Mouse (Mus musculus): ENCODE results near the gene Llgl1. TPM values are rescaled to one million over a fixed set of nuclear protein-coding genes. Genes with fewer than 3 reads are reported as not detected.

The Llgl1 gene
- polyA plus RNA-seq, 1 experiment from 2014 or later: 53.8 TPM

DNA sequence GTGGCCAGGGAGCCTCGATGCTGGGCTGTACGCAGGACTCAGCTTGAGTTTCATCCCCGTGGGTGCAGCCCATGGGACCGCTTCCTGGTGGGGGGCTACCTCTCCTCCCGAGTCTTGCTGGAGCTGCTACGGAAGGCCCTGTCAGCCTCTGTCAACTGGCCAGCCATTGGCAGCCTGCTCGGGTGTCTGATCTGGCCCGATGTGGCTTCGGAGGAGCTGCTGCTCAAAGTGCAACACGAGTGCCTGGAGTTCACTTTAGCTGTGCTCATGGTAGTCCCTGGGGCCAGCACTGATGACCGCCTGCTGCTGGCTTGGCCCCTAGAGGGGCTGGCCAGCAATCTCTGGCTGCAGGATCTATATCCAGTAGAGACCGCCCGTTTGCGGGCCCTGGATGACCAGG lies 31.7 kb downstream of the Llgl1 start:
- no peaks in the 10 kb centered on the region for H3K27me3 ChIP-seq (replicated peaks; ENCODE audit: control insufficient read depth, insufficient read depth, low read length)
- H3K36me3 ChIP-seq (ENCODE audit: control insufficient read depth, insufficient read depth, low read length): peaks cover 23% of the 10 kb centered on the region
- H3K9ac ChIP-seq (ENCODE audit: low read length): no peak overlapping the region
- WGBS: 92% methylated on average over 14 of the region's 14 CpGs
- H3K4me2 ChIP-seq (ENCODE audit: low read length): no peak overlapping the region
- no peaks in the 10 kb centered on the region for H3K9me3 ChIP-seq (ENCODE audit: control insufficient read depth, low read length)
- DNase-seq (ENCODE audit: low spot score) (no peak), ATAC-seq (replicated peaks; ENCODE audit: low FRiP score, low TSS enrichment, low read depth) (no peak)
- H3K4me1 ChIP-seq (replicated peaks; ENCODE audit: control insufficient read depth, insufficient read depth, low read length): peaks cover 11% of the 10 kb centered on the region
- no peak overlapping the region; the same call in 1 of the 2 replicates for H3K4me3 ChIP-seq (ENCODE audit: low read depth, low read length)
- no peak overlapping the region for H3K27ac ChIP-seq (ENCODE audit: low read depth)

DNA sequence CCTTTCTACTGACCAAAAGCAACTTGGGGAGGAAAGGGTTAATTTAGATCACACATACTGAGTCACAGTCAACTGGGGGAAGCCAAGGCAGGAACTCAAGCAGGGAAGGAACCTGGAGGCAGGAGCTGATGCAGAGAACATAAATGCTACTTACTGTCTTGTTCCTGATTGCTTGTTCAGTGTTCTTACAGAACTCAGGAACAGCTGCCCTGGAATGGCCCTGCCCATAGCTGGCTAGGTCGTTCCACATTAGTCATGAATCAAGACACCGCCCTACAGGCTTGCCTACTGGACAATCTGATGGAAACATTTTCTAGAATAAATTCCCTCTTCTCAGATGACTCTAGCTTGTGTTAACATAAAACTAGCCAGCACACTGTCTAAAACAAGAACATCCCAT lies 34.7 kb downstream of the Llgl1 start:
- peaks cover 25% of the 10 kb centered on the region for H3K36me3 ChIP-seq (ENCODE audit: control insufficient read depth, insufficient read depth, low read length)
- 75% methylated on average over 2 of the region's 2 CpGs for WGBS

GRCm38 (mm10) chr11:60735191-60735590 lies 35.7 kb downstream of the Llgl1 start:
- 73% methylated on average over 5 of the region's 5 CpGs for WGBS
- no peak for ATAC-seq (replicated peaks; ENCODE audit: low FRiP score, low TSS enrichment, low read depth)
- Histone ChIP-seq H3K9me3 (ENCODE audit: control insufficient read depth, low read length) (no peaks in the 10 kb centered on the region), H3K9ac (ENCODE audit: low read length) (no peak overlapping the region), H3K4me2 (ENCODE audit: low read length) (no peak overlapping the region), H3K4me3 (ENCODE audit: low read depth, low read length) (no peak overlapping the region), H3K36me3 (ENCODE audit: control insufficient read depth, insufficient read depth, low read length) (peaks cover 35% of the 10 kb centered on the region), H3K4me1 (replicated peaks; ENCODE audit: control insufficient read depth, insufficient read depth, low read length) (no peaks in the 10 kb centered on the region), H3K27me3 (replicated peaks; ENCODE audit: control insufficient read depth, insufficient read depth, low read length) (no peaks in the 10 kb centered on the region), H3K27ac (ENCODE audit: low read depth) (no peak overlapping the region)
- DNase-seq (ENCODE audit: low spot score): no peak

More for the DNA sequence above, 34.7 kb downstream of the Llgl1 start:
- Histone ChIP-seq H3K4me3 (ENCODE audit: low read depth, low read length) (no peak overlapping the region), H3K4me2 (ENCODE audit: low read length) (no peak overlapping the region), H3K9ac (ENCODE audit: low read length) (no peak overlapping the region), H3K27me3 (replicated peaks; ENCODE audit: control insufficient read depth, insufficient read depth, low read length) (no peaks in the 10 kb centered on the region), H3K4me1 (replicated peaks; ENCODE audit: control insufficient read depth, insufficient read depth, low read length) (no peaks in the 10 kb centered on the region), H3K27ac (ENCODE audit: low read depth) (no peak overlapping the region), H3K9me3 (ENCODE audit: control insufficient read depth, low read length) (no peaks in the 10 kb centered on the region)
- DNase-seq (ENCODE audit: low spot score) (no peak), ATAC-seq (replicated peaks; ENCODE audit: low FRiP score, low TSS enrichment, low read depth) (no peak)

DNA sequence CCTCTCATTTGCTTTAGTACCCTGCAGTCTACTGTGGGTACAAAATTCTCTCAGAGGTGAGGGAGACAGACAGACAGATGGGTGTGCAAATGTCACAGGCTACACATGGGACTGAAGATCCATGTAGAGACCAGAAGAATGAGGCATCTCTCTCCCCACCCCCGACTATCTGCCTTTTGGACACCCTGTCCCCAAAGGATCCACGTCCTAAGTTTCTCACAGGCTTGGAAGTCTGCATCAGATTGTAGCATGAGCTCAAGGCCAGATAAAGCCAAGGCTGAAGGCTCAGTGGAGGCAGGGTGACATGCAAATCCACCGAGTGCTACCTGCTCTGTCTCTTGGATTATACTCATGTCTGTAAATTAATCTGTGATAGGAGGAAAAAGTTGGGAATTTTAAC lies 37.0 kb downstream of the Llgl1 start:
- ATAC-seq (replicated peaks; ENCODE audit: low FRiP score, low TSS enrichment, low read depth) (no peak), DNase-seq (ENCODE audit: low spot score) (no peak)
- H3K27me3 ChIP-seq (replicated peaks; ENCODE audit: control insufficient read depth, insufficient read depth, low read length): no peaks in the 10 kb centered on the region
- H3K36me3 ChIP-seq (ENCODE audit: control insufficient read depth, insufficient read depth, low read length): peaks cover 40% of the 10 kb centered on the region
- no peaks in the 10 kb centered on the region for H3K4me1 ChIP-seq (replicated peaks; ENCODE audit: control insufficient read depth, insufficient read depth, low read length)
- WGBS: 84% methylated on average over 3 of the region's 3 CpGs
- no peak overlapping the region for H3K4me3 ChIP-seq (ENCODE audit: low read depth, low read length)
- no peaks in the 10 kb centered on the region for H3K9me3 ChIP-seq (ENCODE audit: control insufficient read depth, low read length)
- H3K4me2 ChIP-seq (ENCODE audit: low read length): no peak overlapping the region
- H3K27ac ChIP-seq (ENCODE audit: low read depth): no peak overlapping the region
- no peak overlapping the region for H3K9ac ChIP-seq (ENCODE audit: low read length)

GRCm38 (mm10) chr11:60737450-60737849 lies 37.9 kb downstream of the Llgl1 start:
- Histone ChIP-seq H3K9me3 (ENCODE audit: control insufficient read depth, low read length) (no peaks in the 10 kb centered on the region), H3K27ac (ENCODE audit: low read depth) (no peak overlapping the region), H3K4me2 (ENCODE audit: low read length) (no peak overlapping the region), H3K36me3 (ENCODE audit: control insufficient read depth, insufficient read depth, low read length) (peaks cover 40% of the 10 kb centered on the region), H3K27me3 (replicated peaks; ENCODE audit: control insufficient read depth, insufficient read depth, low read length) (no peaks in the 10 kb centered on the region), H3K4me3 (ENCODE audit: low read depth, low read length) (no peak overlapping the region), H3K4me1 (replicated peaks; ENCODE audit: control insufficient read depth, insufficient read depth, low read length) (no peaks in the 10 kb centered on the region), H3K9ac (ENCODE audit: low read length) (no peak overlapping the region)
- ATAC-seq (replicated peaks; ENCODE audit: low FRiP score, low TSS enrichment, low read depth) (no peak), DNase-seq (ENCODE audit: low spot score) (no peak)

DNA sequence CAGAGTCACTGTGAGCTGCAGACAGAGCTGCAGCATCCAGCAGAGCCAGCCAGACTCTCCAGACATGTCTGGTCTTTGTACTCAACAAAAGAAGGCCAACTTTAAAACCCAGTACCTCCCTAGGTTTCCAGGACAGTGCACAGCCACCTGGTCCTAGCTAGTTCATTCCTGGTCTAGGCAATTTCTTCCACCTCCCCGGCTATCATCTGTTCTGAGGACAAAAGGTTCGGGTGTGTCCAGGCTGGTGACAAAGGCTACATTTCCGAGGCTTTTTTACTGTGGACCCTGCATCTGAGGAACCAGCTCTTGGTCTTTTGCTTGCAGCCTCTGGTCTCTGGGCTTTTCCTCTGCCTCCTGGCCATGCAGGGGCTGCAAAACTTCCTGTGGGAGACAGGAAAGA lies 40.8 kb downstream of the Llgl1 start:
- H3K4me3 ChIP-seq (ENCODE audit: low read depth, low read length): no peak overlapping the region
- no peaks in the 10 kb centered on the region for H3K4me1 ChIP-seq (replicated peaks; ENCODE audit: control insufficient read depth, insufficient read depth, low read length)
- peaks cover 61% of the 10 kb centered on the region for H3K36me3 ChIP-seq (ENCODE audit: control insufficient read depth, insufficient read depth, low read length)
- H3K9me3 ChIP-seq (ENCODE audit: control insufficient read depth, low read length): no peaks in the 10 kb centered on the region
- DNase-seq (ENCODE audit: low spot score) (no peak), ATAC-seq (replicated peaks; ENCODE audit: low FRiP score, low TSS enrichment, low read depth) (no peak)
- H3K27ac ChIP-seq (ENCODE audit: low read depth): no peak overlapping the region
- H3K4me2 ChIP-seq (ENCODE audit: low read length): no peak overlapping the region
- no peaks in the 10 kb centered on the region for H3K27me3 ChIP-seq (replicated peaks; ENCODE audit: control insufficient read depth, insufficient read depth, low read length)
- H3K9ac ChIP-seq (ENCODE audit: low read length): no peak overlapping the region
- 87% methylated on average over 3 of the region's 3 CpGs for WGBS

DNA sequence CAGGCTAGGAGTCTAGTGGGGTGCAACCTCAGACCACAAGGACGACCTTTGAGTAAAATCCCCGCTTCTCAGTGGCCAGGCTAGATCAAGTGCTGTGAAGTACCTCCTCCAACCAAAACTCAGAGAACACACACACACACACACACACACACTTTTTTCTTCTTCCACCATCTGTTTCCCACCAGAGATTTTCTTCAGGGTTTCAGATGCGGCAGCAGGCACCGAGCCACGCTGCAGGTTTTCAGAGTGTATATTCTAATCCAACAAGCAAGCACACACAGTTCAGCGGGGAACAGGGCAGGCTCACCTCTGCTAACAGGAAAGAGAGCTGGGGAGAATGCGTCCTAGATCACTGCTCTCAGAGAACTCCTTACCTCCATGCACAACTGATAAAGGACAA lies 56.0 kb downstream of the Llgl1 start:
- Histone ChIP-seq H3K4me1 (replicated peaks; ENCODE audit: control insufficient read depth, insufficient read depth, low read length) (no peaks in the 10 kb centered on the region), H3K27me3 (replicated peaks; ENCODE audit: control insufficient read depth, insufficient read depth, low read length) (no peaks in the 10 kb centered on the region), H3K9me3 (ENCODE audit: control insufficient read depth, low read length) (no peaks in the 10 kb centered on the region), H3K4me3 (ENCODE audit: low read depth, low read length) (no peak overlapping the region), H3K27ac (ENCODE audit: low read depth) (no peak overlapping the region), H3K36me3 (ENCODE audit: control insufficient read depth, insufficient read depth, low read length) (peaks cover 78% of the 10 kb centered on the region), H3K9ac (ENCODE audit: low read length) (no peak overlapping the region), H3K4me2 (ENCODE audit: low read length) (no peak overlapping the region)
- WGBS: 84% methylated on average over 7 of the region's 7 CpGs
- ATAC-seq (replicated peaks; ENCODE audit: low FRiP score, low TSS enrichment, low read depth): no peak
- no peak for DNase-seq (ENCODE audit: low spot score)

GRCm38 (mm10) chr11:60761681-60762080 lies 62.2 kb downstream of the Llgl1 start:
- H3K36me3 ChIP-seq (ENCODE audit: control insufficient read depth, insufficient read depth, low read length): peaks cover 54% of the 10 kb centered on the region
- no peaks in the 10 kb centered on the region for H3K9me3 ChIP-seq (ENCODE audit: control insufficient read depth, low read length)
- DNase-seq (ENCODE audit: low spot score) (no peak), ATAC-seq (replicated peaks; ENCODE audit: low FRiP score, low TSS enrichment, low read depth) (no peak)
- H3K4me3 ChIP-seq (ENCODE audit: low read depth, low read length): no peak overlapping the region
- H3K27ac ChIP-seq (ENCODE audit: low read depth): no peak overlapping the region
- no peak overlapping the region for H3K4me2 ChIP-seq (ENCODE audit: low read length)
- no peak overlapping the region for H3K9ac ChIP-seq (ENCODE audit: low read length)
- 91% methylated on average over 3 of the region's 3 CpGs for WGBS
- no peaks in the 10 kb centered on the region for H3K4me1 ChIP-seq (replicated peaks; ENCODE audit: control insufficient read depth, insufficient read depth, low read length)
- no peaks in the 10 kb centered on the region for H3K27me3 ChIP-seq (replicated peaks; ENCODE audit: control insufficient read depth, insufficient read depth, low read length)
